Mouse (Mus musculus) B cell, adult (primary cell): ENCODE measurements around the gene Hoxb8. TPM values are rescaled to one million over a fixed set of nuclear protein-coding genes. Genes with fewer than 3 reads are reported as not detected.

Source experiments
- total RNA-seq: library from RNA; stranded (reverse); gene quantifications from 4 replicates; pipeline ENCODE4 v1.2.4, GENCODE M21; 2023; ENCODE audit not compliant: inconsistent age

The Hoxb8 gene
- total RNA-seq: not detected in 4 replicates

GRCm38 (mm10) chr11:96281855-96282570 is at the start of gene Hoxb8:
TSS of gene Hoxb8 (plus strand) at chr11:96281905.

GRCm38 (mm10) chr11:96270996-96271540 is 10.6 kb upstream of the Hoxb8 start, which contains the start of gene Hoxb9:
TSS of gene Hoxb9 (plus strand) at chr11:96271457.

GRCm38 (mm10) chr11:96285771-96286738 is 4.3 kb downstream of the Hoxb8 start, which contains the start of gene Hoxb7:
TSS of gene Hoxb7 (plus strand) at chr11:96286623.

GRCm38 (mm10) chr11:96291681-96292564 is 10.2 kb downstream of the Hoxb8 start, which contains the start of gene Hoxb6:
TSS of gene Hoxb6 (plus strand) at chr11:96292476.

GRCm38 (mm10) chr11:96303151-96304099 is 21.7 kb downstream of the Hoxb8 start, which contains the start of gene Hoxb5:
TSS of gene Hoxb5 (plus strand) at chr11:96303336.

GRCm38 (mm10) chr11:96317608-96318367 is 36.1 kb downstream of the Hoxb8 start, which contains the start of gene Hoxb4:
TSS of gene Hoxb4 (plus strand) at chr11:96318267.

GRCm38 (mm10) chr11:96323154-96323553 is 41.4 kb downstream of the Hoxb8 start, which contains the start of gene Hoxb3:
TSS of gene Hoxb3 (plus strand) at chr11:96323326.

Other genes with a start within 250 kb of the Hoxb8 start
- 56.9 to 67.6 TPM (median 63.2 TPM) in 4 replicates for gene Snf8, start 247.0 kb upstream of the Hoxb8 start, total RNA-seq
- 48.9 to 53.1 TPM (median 49.5 TPM) in 4 replicates for gene Ube2z, start 216.5 kb upstream of the Hoxb8 start, total RNA-seq
- 96.5 to 132 TPM (median 104 TPM) in 4 replicates for gene Atp5g1, start 206.2 kb upstream of the Hoxb8 start, total RNA-seq
- gene Calcoco2, start 169.9 kb upstream of the Hoxb8 start, total RNA-seq: not detected in 4 replicates
- not detected in 4 replicates for gene Ttll6, start 148.1 kb upstream of the Hoxb8 start, total RNA-seq
- not detected in 4 replicates for gene Hoxb13, start 87.6 kb upstream of the Hoxb8 start, total RNA-seq
- gene Hoxb9, start 10.4 kb upstream of the Hoxb8 start, total RNA-seq: not detected in 4 replicates
- gene Hoxb7, start 4.7 kb downstream of the Hoxb8 start, total RNA-seq: not detected in 4 replicates
- gene Hoxb6, start 10.6 kb downstream of the Hoxb8 start, total RNA-seq: not detected in 4 replicates
- gene Hoxb5, start 21.4 kb downstream of the Hoxb8 start, total RNA-seq: not detected in 4 replicates
- gene Hoxb4, start 36.4 kb downstream of the Hoxb8 start, total RNA-seq: 1.6 to 2.9 TPM (median 2.5 TPM) in 4 replicates
- gene Hoxb3, start 41.4 kb downstream of the Hoxb8 start, total RNA-seq: 0.26 to 0.36 TPM in 2 of 4 replicates, not detected in the others
- gene Hoxb2, start 68.6 kb downstream of the Hoxb8 start, total RNA-seq: not detected in 4 replicates
- not detected in 4 replicates for gene Hoxb1, start 83.8 kb downstream of the Hoxb8 start, total RNA-seq
- 1.9 to 5.1 TPM (median 2.9 TPM) in 4 replicates for gene Skap1, start 182.7 kb downstream of the Hoxb8 start, total RNA-seq